Mouse (Mus musculus) brain, adult 10 weeks (tissue): ENCODE measurements around the gene Olfr1170. TPM values are rescaled to one million over a fixed set of nuclear protein-coding genes. Genes with fewer than 3 reads are reported as not detected.

Source experiments
- polyA plus RNA-seq: library from polyadenylated mRNA; stranded (reverse); fragments of 350-450 nt; fragmentation: Illumina TruSeq; extraction: RNeasy Lipid Tissue Mini Kit (QIAGEN cat#74804); gene quantifications from one replicate; pipeline ENCODE4 v1.2.3, GENCODE M21; 2015; ENCODE audit warnings: low read depth, low replicate concordance

Gene Olfr1170
- not detected for polyA plus RNA-seq

DNA sequence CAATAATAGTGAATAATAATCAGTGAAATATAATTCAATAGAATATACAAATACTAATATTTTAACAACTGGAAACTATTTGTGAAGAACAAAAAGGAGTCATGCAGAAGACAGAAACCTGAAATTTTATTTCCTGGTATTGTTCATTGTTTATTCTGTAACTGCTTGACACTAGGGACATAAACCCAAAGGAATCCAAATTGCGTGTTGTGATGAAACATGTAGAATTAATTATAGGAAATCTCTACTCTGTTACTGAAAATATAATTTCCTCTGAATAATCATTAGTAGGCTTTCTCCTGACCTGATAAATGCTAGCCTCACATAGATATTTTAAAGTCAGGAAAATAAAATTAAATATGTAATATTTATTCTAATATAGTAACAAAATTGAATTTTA is at the start of gene Olfr1170:
TSS of gene Olfr1170 (minus strand) at position 101 of the 400 bp plus-strand sequence.

DNA sequence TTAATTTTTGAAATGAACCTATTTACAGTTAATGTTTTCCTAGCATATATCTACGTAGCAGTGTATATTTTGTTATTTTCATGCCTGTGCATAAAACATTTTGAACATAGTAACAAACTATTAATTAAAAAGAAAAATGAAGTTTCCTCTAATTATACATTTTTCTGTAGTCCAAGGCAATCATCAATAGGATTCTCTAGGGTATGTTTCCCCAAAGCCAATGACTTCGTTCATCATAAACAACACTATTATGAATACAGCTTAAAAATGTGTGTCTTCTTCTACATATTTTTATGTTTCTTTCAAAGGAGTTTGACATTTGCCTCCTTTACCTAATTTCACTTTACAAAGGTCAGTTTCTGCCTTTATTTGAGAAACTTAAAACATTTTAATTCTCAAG is 46.6 kb downstream of the Olfr1170 start, which contains the start of gene Olfr1168:
TSS of gene Olfr1168 (plus strand) at position 301 of the 400 bp plus-strand sequence.

Other genes with a start within 250 kb of the Olfr1170 start
- gene Olfr1158, start 238.2 kb downstream of the Olfr1170 start, polyA plus RNA-seq = not detected
- gene Olfr1160, start 220.1 kb downstream of the Olfr1170 start, polyA plus RNA-seq = not detected
- not detected for gene Olfr1161, start 205.6 kb downstream of the Olfr1170 start, polyA plus RNA-seq
- gene Olfr73, start 190.6 kb downstream of the Olfr1170 start, polyA plus RNA-seq = not detected
- gene Olfr1162, start 177.2 kb downstream of the Olfr1170 start, polyA plus RNA-seq = not detected
- not detected for gene Olfr1163, start 156.5 kb downstream of the Olfr1170 start, polyA plus RNA-seq
- gene Olfr1164, start 134.4 kb downstream of the Olfr1170 start, polyA plus RNA-seq = not detected
- gene Olfr1166, start 100.1 kb downstream of the Olfr1170 start, polyA plus RNA-seq = not detected
- gene Olfr1167, start 73.1 kb downstream of the Olfr1170 start, polyA plus RNA-seq = not detected
- gene Olfr1168, start 46.5 kb downstream of the Olfr1170 start, polyA plus RNA-seq = not detected
- gene Olfr1173, start 51.5 kb upstream of the Olfr1170 start, polyA plus RNA-seq = not detected
- gene Olfr1174-ps, start 86.8 kb upstream of the Olfr1170 start, polyA plus RNA-seq = not detected
- not detected for gene Olfr1175-ps, start 98.9 kb upstream of the Olfr1170 start, polyA plus RNA-seq
- not detected for gene Olfr1176, start 108.4 kb upstream of the Olfr1170 start, polyA plus RNA-seq
- gene Olfr1177-ps, start 118.2 kb upstream of the Olfr1170 start, polyA plus RNA-seq = not detected
- gene Olfr1178, start 158.7 kb upstream of the Olfr1170 start, polyA plus RNA-seq = not detected
- gene Olfr1179, start 178.1 kb upstream of the Olfr1170 start, polyA plus RNA-seq = not detected
- not detected for gene Olfr1180, start 190.8 kb upstream of the Olfr1170 start, polyA plus RNA-seq
- not detected for gene Olfr1181, start 197.8 kb upstream of the Olfr1170 start, polyA plus RNA-seq
- gene Gm13757, start 220.8 kb upstream of the Olfr1170 start, polyA plus RNA-seq = not detected
- not detected for gene Olfr1183, start 226.5 kb upstream of the Olfr1170 start, polyA plus RNA-seq